Mouse (Mus musculus): ENCODE data around the gene Nat8f2. TPM values are rescaled to one million over a fixed set of nuclear protein-coding genes. Genes with fewer than 3 reads are reported as not detected.
"Not testable (repeated sequence)": the region's sequence is repeated elsewhere in the genome, so short reads cannot be mapped to it uniquely, and the experiment has no call there.

Nat8f2 gene
- polyA plus RNA-seq, 1 experiment from 2014 or later: not detected

DNA sequence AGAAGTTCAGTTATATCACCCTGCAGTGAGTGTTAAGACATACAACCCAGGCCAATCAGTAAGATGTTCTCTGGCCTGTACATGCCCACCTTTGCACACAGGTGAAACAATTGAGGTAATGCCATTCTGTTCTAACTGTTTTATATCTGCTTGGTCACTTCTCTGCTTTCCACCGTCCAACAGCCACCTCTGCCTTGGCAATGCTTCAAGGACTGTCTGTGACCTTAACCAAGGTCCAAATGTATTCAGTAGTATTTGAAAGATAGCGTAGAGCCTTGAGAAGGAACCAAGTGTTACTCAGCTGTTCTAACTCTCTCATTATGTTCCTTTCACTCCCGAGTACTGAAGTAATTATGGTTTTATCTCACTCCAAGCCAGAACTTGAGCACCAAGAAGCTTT, 6.4 kb downstream of the Nat8f2 start:
- H3K4me1 ChIP-seq (replicated peaks): no peaks in the 10 kb centered on the region
- H3K36me3 ChIP-seq: no peaks in the 10 kb centered on the region
- no peak overlapping the region for H3K9ac ChIP-seq
- no peak overlapping the region for H3K4me2 ChIP-seq
- no peaks in the 10 kb centered on the region for H3K27me3 ChIP-seq
- H3K27ac ChIP-seq: no peak overlapping the region
- no peak overlapping the region for H3K4me3 ChIP-seq
- ATAC-seq (replicated peaks; ENCODE audit: insufficient number of reproducible peaks, insufficient read depth, low FRiP score, low read depth): no peak
- 64% methylated on average over 3 of the region's 3 CpGs for WGBS
- H3K9me3 ChIP-seq (replicated peaks): no peaks in the 10 kb centered on the region

GRCm38 (mm10) chr6:85861247-85861646, 7.7 kb downstream of the Nat8f2 start:
- no peak for ATAC-seq (replicated peaks; ENCODE audit: insufficient number of reproducible peaks, insufficient read depth, low FRiP score, low read depth)
- no peak overlapping the region for H3K4me2 ChIP-seq

GRCm38 (mm10) chr6:85856194-85856678, 12.7 kb downstream of the Nat8f2 start:
- Histone ChIP-seq H3K4me1 (replicated peaks) (no peaks in the 10 kb centered on the region), H3K27me3 (no peaks in the 10 kb centered on the region), H3K9me3 (replicated peaks) (no peaks in the 10 kb centered on the region), H3K36me3 (no peaks in the 10 kb centered on the region), H3K9ac (no peak overlapping the region), H3K4me3 (no peak overlapping the region), H3K4me2 (no peak overlapping the region), H3K27ac (no peak overlapping the region)
- WGBS: 39% methylated on average over 1 of the region's 1 CpGs
- ATAC-seq (replicated peaks; ENCODE audit: insufficient number of reproducible peaks, insufficient read depth, low FRiP score, low read depth): 0 out of 2 replicates have a peak, but pooled peaks have one; percentile 43

More at GRCm38 (mm10) chr6:85861247-85861646, 7.7 kb downstream of the Nat8f2 start:
- H3K36me3 ChIP-seq: no peaks in the 10 kb centered on the region
- no peak overlapping the region for H3K9ac ChIP-seq
- no peaks in the 10 kb centered on the region for H3K27me3 ChIP-seq
- no peaks in the 10 kb centered on the region for H3K9me3 ChIP-seq (replicated peaks)
- H3K4me1 ChIP-seq (replicated peaks): no peaks in the 10 kb centered on the region
- H3K27ac ChIP-seq: no peak overlapping the region
- 86% methylated on average over 3 of the region's 3 CpGs for WGBS
- no peak overlapping the region for H3K4me3 ChIP-seq

DNA sequence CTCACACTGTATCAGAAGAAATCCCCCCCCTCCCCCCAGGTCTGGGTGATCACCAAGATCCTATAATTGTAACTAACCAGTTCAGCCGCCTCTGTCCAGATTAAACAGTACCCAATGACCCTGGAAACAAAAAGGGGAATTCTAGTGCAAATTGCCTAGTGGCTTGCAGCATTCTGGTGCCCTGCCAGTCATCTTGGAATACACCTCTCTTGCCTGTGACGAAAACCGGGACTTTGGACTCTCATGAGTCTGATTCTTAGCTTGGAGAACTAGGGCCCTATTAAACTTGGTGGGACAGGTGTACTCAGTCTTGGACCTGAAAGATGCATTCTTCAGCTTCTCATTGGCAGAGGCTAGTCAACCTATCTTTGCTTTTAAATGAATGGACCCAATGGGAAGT, 15.5 kb downstream of the Nat8f2 start:
- Histone ChIP-seq H3K36me3 (no peaks in the 10 kb centered on the region), H3K9me3 (replicated peaks) (no peaks in the 10 kb centered on the region), H3K4me1 (replicated peaks) (no peaks in the 10 kb centered on the region), H3K27ac (no peak overlapping the region), H3K9ac (no peak overlapping the region), H3K4me2 (no peak overlapping the region), H3K4me3 (no peak overlapping the region), H3K27me3 (no peaks in the 10 kb centered on the region)
- WGBS: 75% methylated on average over 3 of the region's 3 CpGs
- ATAC-seq (replicated peaks; ENCODE audit: insufficient number of reproducible peaks, insufficient read depth, low FRiP score, low read depth): no peak

GRCm38 (mm10) chr6:85851062-85851773, 17.7 kb downstream of the Nat8f2 start:
- Histone ChIP-seq H3K27ac (no peak overlapping the region), H3K9me3 (replicated peaks) (no peaks in the 10 kb centered on the region), H3K4me3 (no peak overlapping the region), H3K4me1 (replicated peaks) (no peaks in the 10 kb centered on the region), H3K4me2 (no peak overlapping the region), H3K27me3 (no peaks in the 10 kb centered on the region), H3K9ac (no peak overlapping the region), H3K36me3 (no peaks in the 10 kb centered on the region)
- ATAC-seq (replicated peaks; ENCODE audit: insufficient number of reproducible peaks, insufficient read depth, low FRiP score, low read depth): no peak
- WGBS: 83% methylated on average over 7 of the region's 7 CpGs

- Histone ChIP-seq H3K9ac (no peak overlapping the region), H3K9me3 (replicated peaks) (no peaks in the 10 kb centered on the region), H3K36me3 (no peaks in the 10 kb centered on the region), H3K4me1 (replicated peaks) (no peaks in the 10 kb centered on the region), H3K27ac (no peak overlapping the region), H3K27me3 (no peaks in the 10 kb centered on the region), H3K4me2 (no peak overlapping the region), H3K4me3 (no peak overlapping the region)
- 33% methylated on average over 2 of the region's 2 CpGs for WGBS
- no peak for ATAC-seq (replicated peaks; ENCODE audit: insufficient number of reproducible peaks, insufficient read depth, low FRiP score, low read depth)
Observed at GRCm38 (mm10) chr6:85849240-85849639, 19.7 kb downstream of the Nat8f2 start.

GRCm38 (mm10) chr6:85848140-85848539, 20.8 kb downstream of the Nat8f2 start:
- 75% methylated on average over 4 of the region's 4 CpGs for WGBS
- H3K9ac ChIP-seq: no peak overlapping the region
- no peaks in the 10 kb centered on the region for H3K36me3 ChIP-seq
- no peak for ATAC-seq (replicated peaks; ENCODE audit: insufficient number of reproducible peaks, insufficient read depth, low FRiP score, low read depth)
- H3K4me1 ChIP-seq (replicated peaks): no peaks in the 10 kb centered on the region
- H3K27me3 ChIP-seq: no peaks in the 10 kb centered on the region
- no peak overlapping the region for H3K4me3 ChIP-seq
- H3K4me2 ChIP-seq: no peak overlapping the region
- no peak overlapping the region for H3K27ac ChIP-seq
- H3K9me3 ChIP-seq (replicated peaks): no peaks in the 10 kb centered on the region

- 39% methylated on average over 1 of the region's 1 CpGs for WGBS
Observed at GRCm38 (mm10) chr6:85846921-85847320, 22.0 kb downstream of the Nat8f2 start.

DNA sequence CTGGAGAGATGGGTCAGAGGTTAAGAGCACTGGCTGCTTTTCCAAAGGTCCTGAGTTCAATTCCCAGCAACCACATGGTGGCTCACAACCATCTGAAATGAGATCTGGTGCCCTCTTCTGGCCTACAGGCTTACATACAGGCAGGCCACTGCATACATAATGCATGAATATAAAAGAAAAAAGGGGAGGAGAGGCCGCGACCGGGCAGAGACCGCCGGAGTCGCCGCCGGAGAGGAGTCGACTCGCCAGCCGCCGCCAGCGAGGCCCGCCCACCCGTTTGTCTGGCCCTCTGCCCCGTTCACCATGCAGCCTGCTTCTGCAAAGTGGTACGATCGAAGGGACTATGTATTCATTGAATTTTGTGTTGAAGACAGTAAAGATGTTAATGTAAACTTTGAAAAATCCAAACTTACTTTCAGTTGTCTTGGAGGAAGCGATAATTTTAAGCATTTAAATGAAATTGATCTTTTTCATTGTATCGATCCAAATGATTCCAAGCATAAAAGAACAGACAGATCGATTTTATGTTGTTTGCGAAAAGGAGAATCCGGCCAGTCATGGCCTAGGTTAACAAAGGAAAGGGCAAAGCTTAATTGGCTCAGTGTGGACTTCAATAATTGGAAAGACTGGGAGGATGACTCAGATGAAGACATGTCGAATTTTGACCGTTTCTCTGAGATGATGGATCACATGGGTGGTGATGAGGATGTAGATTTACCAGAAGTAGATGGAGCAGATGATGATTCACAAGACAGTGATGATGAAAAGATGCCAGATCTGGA, 25.1 kb downstream of the Nat8f2 start:
- not testable (repeated sequence) for H3K4me1 ChIP-seq (replicated peaks); H3K9me3 ChIP-seq (replicated peaks); H3K4me2 ChIP-seq; H3K9ac ChIP-seq; H3K4me3 ChIP-seq; H3K36me3 ChIP-seq; ATAC-seq (replicated peaks; ENCODE audit: insufficient number of reproducible peaks, insufficient read depth, low FRiP score, low read depth); H3K27me3 ChIP-seq; H3K27ac ChIP-seq
- 73% methylated on average over 25 of the region's 25 CpGs for WGBS

More at GRCm38 (mm10) chr6:85846921-85847320, 22.0 kb downstream of the Nat8f2 start:
- no peaks in the 10 kb centered on the region for H3K36me3 ChIP-seq
- H3K9ac ChIP-seq: no peak overlapping the region
- no peak for ATAC-seq (replicated peaks; ENCODE audit: insufficient number of reproducible peaks, insufficient read depth, low FRiP score, low read depth)
- no peaks in the 10 kb centered on the region for H3K27me3 ChIP-seq
- H3K27ac ChIP-seq: no peak overlapping the region
- no peak overlapping the region for H3K4me3 ChIP-seq
- no peak overlapping the region for H3K4me2 ChIP-seq
- H3K4me1 ChIP-seq (replicated peaks): no peaks in the 10 kb centered on the region
- H3K9me3 ChIP-seq (replicated peaks): no peaks in the 10 kb centered on the region

- H3K4me2 ChIP-seq: no peak overlapping the region
- H3K4me1 ChIP-seq (replicated peaks): no peaks in the 10 kb centered on the region
- H3K9me3 ChIP-seq (replicated peaks): no peaks in the 10 kb centered on the region
- WGBS: 60% methylated on average over 4 of the region's 4 CpGs
- H3K27me3 ChIP-seq: no peaks in the 10 kb centered on the region
- no peak overlapping the region for H3K27ac ChIP-seq
- no peak overlapping the region for H3K4me3 ChIP-seq
- H3K36me3 ChIP-seq: no peaks in the 10 kb centered on the region
- no peak for ATAC-seq (replicated peaks; ENCODE audit: insufficient number of reproducible peaks, insufficient read depth, low FRiP score, low read depth)
- H3K9ac ChIP-seq: no peak overlapping the region
Observed at GRCm38 (mm10) chr6:85839982-85840381, 29.0 kb downstream of the Nat8f2 start.

DNA sequence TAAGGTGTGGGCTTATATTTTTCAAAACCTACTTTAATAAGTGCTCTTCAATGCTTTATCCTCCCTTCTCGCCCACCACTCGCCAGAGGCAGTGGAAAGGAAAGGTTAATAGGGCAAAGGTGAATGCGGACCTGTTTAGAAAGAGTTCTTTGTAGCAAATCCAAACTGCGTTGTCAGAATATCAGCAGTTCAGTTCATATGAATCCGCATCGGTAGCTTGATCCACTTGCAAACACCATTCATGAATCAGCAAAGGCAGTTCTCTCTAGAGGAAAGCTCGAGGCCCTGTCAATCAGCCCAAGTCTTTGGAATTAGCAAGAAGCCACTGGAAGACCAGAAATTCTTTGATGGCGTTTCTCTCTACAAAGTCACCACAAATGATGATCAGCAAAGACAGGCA, 30.3 kb downstream of the Nat8f2 start:
- no peak overlapping the region for H3K9ac ChIP-seq
- ATAC-seq (replicated peaks; ENCODE audit: insufficient number of reproducible peaks, insufficient read depth, low FRiP score, low read depth): no peak
- no peaks in the 10 kb centered on the region for H3K9me3 ChIP-seq (replicated peaks)
- H3K36me3 ChIP-seq: no peaks in the 10 kb centered on the region
- 84% methylated on average over 8 of the region's 8 CpGs for WGBS
- no peaks in the 10 kb centered on the region for H3K27me3 ChIP-seq
- no peaks in the 10 kb centered on the region for H3K4me1 ChIP-seq (replicated peaks)
- no peak overlapping the region for H3K27ac ChIP-seq
- H3K4me2 ChIP-seq: no peak overlapping the region
- no peak overlapping the region for H3K4me3 ChIP-seq

Measured in heart, embryonic 15.5 days (tissue).